Mouse (Mus musculus) layer of hippocampus, adult 2 months (tissue): ENCODE measurements around the gene Stxbp2. TPM values are rescaled to one million over a fixed set of nuclear protein-coding genes. Genes with fewer than 3 reads are reported as not detected.
"Not testable (repeated sequence)": the region's sequence is repeated elsewhere in the genome, so short reads cannot be mapped to it uniquely, and the experiment has no call there.

Source experiments
- DNase-seq, 2 experiments: peaks; one replicate each; pipeline ENCODE4 v3.0.0; 2022; ENCODE audit warnings: low spot score in 2 of 2
- H3K27ac ChIP-seq: fragments of 200-600 bp; 2 replicates; pipeline ENCODE4 v1.8.1; 2022
- H3K4me3 ChIP-seq: fragments of 200-600 bp; 2 replicates; pipeline ENCODE4 v1.8.1; 2022; ENCODE audit warnings: mild to moderate bottlenecking
- CTCF ChIP-seq: fragments of 200-600 bp; conservative IDR thresholded peaks from 2 replicates; pipeline ENCODE4 v1.8.1; 2022; ENCODE audit warnings: antibody characterized with exemption, mild to moderate bottlenecking, moderate library complexity
- long read RNA-seq, 2 experiments: library from polyadenylated mRNA; stranded (forward); transcript quantifications; one replicate each; pipeline ENCODE4 v2.0.0; 2021; ENCODE audit warnings: borderline mapping rate in 2 of 2
- total RNA-seq, 2 experiments: library from RNA; stranded (reverse); gene quantifications; 2 replicates each; pipeline ENCODE4 v1.2.3; 2021

Gene Stxbp2
- total RNA-seq = 10 to 100 TPM; 43.3 to 55.7 TPM
- long read RNA-seq, experiment 1, partial matches to known transcripts = 2 of 26 reads
- long read RNA-seq, experiment 1, other reads (novel, unspliced or antisense) = 22 of 26 reads
- long read RNA-seq, experiment 2, partial matches to known transcripts = 0 of 21 reads
- long read RNA-seq, experiment 2, other reads (novel, unspliced or antisense) = 19 of 21 reads

DNA sequence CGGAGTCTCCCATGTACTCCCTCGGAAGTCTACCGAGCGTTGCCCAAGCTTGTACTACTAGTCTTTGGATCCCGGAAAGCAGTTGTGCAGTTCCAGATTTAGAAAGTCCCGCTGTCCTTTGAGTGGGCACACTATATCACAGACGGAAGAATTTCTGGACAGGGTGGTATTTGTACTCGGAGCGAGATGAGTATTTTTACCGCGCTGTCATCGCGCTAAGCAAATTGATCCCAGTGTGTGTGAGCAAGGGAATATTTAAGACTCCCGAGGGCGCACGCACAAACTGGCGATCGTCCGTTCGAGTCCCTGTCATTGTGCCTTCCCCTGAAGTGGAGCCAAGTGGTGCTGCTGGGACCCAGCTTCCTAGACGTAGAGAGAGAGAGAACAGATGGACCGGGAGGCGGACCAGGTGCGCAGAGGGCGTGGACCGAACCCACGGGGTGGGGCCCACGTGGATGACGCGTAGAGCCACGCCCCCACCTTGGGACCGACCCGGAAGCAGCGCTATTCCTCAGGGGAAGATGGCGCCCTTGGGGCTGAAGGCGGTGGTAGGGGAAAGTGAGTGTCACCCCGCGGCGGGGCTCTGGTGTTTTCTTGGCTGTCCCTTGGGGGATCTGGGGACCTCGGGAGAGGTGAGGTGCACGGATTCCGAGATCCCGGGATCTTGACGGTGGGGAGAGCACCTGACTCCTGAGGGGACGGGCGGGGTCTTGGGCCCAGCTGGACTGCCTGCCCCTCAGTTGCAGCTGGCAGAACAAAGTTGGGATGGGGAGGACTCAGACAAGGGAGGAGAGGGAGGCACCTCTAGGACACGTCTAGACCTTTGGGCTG lies at the start of gene Stxbp2:
Gene Stxbp2 (plus strand): TSS at position 309 of the 831 bp plus-strand sequence.
- TF ChIP-seq CTCF = no peak
- DNase-seq = peak; percentile 74 to 77

DNA sequence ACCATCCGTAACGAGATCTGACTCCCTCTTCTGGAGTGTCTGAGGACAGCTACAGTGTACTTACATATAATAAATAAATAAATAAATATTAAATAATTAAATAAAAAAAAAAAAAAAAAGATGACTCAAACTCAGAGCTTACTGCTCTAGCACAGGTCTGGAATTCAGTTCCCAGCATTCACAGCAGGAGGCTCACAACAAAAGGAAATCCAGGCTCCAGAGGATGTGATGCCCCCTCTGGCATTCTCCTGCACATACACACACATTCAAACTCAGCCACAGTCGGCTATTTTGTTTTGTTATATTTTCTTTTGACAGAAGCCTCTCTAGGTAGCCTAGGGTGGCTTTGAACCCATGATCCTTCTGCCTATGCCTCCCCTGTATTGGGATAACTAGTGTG lies 48.8 kb upstream of the Stxbp2 start:
- not testable (repeated sequence) for DNase-seq, H3K4me3 ChIP-seq, H3K27ac ChIP-seq

More for the DNA sequence above, at the start of gene Stxbp2:
- Histone ChIP-seq H3K4me3 (peak within 1 kb of the TSS; percentile 52), H3K27ac (peak within 1 kb of the TSS; percentile 20; the same call in 1 of the 2 replicates)

DNA sequence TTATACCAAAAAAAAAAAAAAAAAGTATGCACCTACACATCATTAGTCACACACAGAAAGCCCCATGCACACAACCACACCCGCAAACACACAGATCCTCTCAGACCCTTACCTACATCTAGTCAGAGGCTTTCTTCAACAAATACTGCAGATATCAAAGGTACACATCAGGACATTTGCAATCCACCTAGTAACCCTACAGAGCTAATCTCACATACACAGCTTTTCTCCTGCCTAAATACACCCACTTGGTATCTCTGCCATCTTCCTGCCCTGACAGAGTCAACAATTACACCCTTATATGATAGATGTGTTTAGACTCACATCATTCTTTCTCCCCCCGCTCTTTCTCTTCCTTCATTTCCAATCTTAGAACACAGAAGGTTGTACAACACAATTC lies 44.3 kb upstream of the Stxbp2 start:
- TF ChIP-seq CTCF = no peak
- no peak overlapping the region for H3K4me3 ChIP-seq
- no peak for DNase-seq
- H3K27ac ChIP-seq = no peak overlapping the region

DNA sequence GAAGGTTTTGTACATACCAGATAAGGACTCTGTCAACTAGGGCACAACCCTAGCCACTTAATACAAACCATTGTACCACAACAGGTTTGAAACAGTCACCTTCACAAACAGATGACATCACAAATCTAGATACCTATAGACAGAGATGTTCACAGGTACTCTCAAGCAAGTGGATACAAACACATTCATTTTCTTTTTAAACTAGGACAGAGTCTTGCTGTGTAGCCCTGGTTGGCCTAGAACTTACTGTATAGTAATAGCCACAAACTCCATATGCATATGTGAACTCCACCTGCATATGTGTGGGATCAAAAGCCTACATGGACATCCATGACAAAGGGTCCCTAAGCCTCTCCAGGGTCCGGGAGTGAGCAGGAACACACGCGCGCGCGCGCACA lies 43.8 kb upstream of the Stxbp2 start, which contains the start of gene Camsap3:
Gene Camsap3 (plus strand): TSS at position 301 of the 398 bp plus-strand sequence.
- Histone ChIP-seq H3K27ac (peak within 1 kb of the TSS; percentile 83), H3K4me3 (peak within 1 kb of the TSS; percentile 77)
- TF ChIP-seq CTCF = no peak
- DNase-seq = no peak

DNA sequence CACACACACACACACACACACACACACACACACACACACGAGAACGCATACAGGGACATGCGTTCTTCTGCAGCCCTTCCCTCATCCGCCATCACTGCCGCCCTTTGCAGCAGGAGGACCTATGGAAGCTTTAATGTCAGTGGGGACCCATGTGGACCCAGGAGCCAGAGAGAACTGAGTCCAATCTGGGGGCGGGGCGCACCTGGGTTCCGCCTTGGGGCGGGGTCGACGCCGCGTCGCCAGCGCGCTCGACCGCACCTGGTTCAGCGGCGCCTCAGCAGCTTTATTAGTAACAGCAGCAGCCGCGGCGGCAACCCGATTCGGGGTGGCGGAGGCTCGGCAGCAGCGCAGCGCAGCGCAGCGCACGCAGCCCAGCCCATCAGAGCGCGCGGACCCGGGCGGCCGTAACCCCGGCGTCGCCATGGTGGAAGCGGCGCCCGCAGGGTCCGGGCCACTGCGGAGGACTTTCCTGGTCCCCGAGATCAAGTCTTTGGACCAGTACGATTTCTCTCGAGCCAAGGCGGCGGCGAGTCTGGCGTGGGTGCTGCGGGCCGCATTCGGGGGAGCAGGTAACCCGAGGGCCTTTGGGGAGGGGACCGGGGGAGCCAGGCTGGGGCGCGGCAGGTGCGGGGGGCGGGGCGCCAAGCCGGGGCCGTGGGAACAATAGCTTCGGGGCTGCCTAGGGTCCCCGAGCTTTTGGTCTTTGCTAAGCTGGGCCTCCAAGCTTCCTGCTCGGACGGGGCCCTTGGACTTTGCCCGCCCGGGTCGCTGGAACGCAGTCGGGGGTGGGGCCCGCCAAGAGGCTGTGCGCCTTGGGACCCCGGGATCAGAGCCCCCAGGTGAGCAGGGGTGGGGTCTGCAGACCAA lies 43.1 kb upstream of the Stxbp2 start:
- TF ChIP-seq CTCF = no peak
- DNase-seq = peak; percentile 52 to 72
- Histone ChIP-seq H3K4me3 (peak overlapping the region; percentile 77), H3K27ac (peak overlapping the region; percentile 83)

DNA sequence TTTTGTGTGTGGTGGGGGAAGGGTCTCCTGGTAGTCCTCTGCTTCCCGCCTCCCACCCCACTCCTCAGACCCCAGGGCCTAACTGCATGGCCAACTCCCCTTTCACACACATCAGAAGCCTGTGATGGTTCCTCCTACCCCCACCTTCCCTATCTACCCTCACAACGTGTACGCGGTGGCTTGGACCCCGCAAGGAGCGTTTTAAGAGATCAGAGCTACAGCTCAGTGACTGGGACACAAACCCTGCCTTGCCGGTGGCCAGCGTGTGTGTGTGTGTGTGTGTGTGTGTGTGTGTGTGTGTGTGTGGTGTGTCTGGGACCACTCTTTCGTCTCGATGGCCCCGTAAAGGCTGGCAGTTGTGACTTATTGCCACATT lies 42.5 kb upstream of the Stxbp2 start:
- no peak for DNase-seq
- H3K4me3 ChIP-seq = peak overlapping the region; percentile 77
- peak overlapping the region; percentile 83 for H3K27ac ChIP-seq
- no peak for TF ChIP-seq CTCF

DNA sequence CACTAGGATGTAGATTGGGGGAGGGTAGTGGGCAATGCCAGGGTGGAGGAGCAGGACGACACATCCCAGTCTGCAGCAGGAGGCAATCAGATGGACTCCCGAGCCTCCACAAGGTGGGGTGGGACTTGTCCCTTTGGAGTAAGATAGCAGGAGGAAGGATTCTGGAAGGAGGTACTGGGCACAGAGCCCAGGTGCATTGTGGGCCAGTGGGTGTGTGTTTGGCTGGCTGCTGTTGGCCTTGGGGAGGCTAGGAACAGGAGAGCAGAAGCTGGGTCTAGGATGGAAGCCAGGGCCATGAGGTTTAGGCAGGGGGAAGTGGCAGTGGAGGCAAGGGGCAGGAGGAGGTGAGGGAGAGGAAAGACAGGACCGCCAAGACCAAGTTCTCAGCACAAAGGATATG lies 37.3 kb upstream of the Stxbp2 start:
- no peak for TF ChIP-seq CTCF
- no peak overlapping the region for H3K4me3 ChIP-seq
- no peak for DNase-seq
- no peak overlapping the region for H3K27ac ChIP-seq

DNA sequence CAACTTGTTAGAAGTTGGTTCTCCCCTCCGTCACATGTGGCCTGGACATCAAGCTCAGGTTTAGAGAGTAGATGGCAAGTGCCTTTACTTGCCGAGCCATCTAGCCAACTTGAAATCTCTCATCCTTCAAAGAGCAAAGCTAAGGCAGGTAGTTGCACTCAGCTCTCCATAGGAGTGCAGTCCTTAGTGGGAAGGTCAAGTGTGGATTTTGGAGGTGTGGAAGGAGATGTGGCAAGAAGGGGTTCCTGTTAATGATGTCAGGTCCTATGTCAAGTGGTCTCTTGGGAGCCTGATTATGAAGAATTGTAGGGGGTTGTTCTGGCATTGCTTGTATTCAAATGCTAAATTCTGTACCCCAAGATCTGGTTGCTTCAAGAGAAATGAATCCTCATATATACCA lies 36.3 kb upstream of the Stxbp2 start:
- no peak for TF ChIP-seq CTCF
- Histone ChIP-seq H3K27ac (no peak overlapping the region), H3K4me3 (no peak overlapping the region)
- DNase-seq = no peak

DNA sequence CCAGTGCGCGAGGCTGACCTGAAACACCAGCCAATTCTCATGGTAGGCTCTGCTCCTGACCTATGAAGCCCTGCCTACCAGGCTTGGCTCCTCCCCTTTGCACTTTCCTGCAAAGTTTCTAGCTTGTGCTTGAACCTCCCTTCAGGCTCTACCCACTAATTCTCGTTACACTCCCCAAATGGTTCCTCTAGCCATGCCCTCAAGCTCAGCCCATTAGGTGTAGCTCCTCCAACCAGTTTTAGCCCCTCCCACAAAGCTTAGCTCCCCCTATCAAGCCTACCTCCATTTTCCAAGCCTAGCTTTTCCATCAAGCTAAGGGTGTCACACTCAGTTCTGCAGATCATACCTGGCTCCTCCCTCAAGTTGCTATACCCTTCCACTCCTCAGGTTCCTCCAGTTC lies 32.7 kb upstream of the Stxbp2 start:
- no peak for TF ChIP-seq CTCF
- DNase-seq = no peak
- no peak overlapping the region for H3K4me3 ChIP-seq
- no peak overlapping the region for H3K27ac ChIP-seq

DNA sequence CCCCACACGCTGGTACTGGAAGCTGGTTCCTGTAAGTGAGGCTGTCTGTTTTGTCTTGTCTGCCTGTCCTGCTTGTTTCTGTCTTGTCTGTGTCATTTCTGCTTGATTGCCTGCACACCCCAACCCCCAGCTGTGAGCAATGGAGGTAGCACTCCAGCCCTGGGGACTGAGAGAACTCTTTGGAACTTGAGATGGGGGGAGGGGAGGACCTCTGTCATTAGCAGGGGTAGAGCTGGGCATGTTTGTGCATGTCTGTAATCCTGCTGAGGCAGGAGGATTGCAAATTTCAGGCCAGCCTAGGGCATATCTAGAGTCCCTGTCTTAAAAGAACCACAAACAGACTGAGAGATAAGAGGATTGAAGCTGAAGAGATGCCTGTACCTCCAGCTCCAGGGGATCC lies 31.5 kb upstream of the Stxbp2 start:
- H3K27ac ChIP-seq = no peak overlapping the region
- TF ChIP-seq CTCF = no peak
- H3K4me3 ChIP-seq = no peak overlapping the region
- no peak for DNase-seq

DNA sequence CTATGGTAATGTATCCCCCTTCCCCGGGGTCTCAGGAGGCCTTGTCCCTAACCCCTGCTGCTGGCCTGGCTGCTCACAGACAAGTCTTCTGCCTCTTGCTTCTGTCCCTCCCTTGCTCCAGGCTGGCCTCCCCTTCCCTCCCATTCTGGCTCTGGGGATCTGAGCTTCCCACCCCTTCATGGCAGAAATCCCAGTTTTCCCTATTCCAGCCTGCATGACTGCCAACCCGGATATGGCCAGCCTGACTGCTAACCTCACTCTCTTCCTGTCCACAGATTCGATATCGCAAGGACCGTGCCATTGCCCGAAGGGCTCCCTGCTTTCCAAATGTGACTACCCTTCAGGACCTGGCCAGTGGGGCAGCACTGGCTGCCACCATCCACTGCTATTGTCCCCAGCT lies 30.4 kb upstream of the Stxbp2 start:
- DNase-seq = no peak
- no peak overlapping the region for H3K4me3 ChIP-seq
- no peak overlapping the region for H3K27ac ChIP-seq
- no peak for TF ChIP-seq CTCF

DNA sequence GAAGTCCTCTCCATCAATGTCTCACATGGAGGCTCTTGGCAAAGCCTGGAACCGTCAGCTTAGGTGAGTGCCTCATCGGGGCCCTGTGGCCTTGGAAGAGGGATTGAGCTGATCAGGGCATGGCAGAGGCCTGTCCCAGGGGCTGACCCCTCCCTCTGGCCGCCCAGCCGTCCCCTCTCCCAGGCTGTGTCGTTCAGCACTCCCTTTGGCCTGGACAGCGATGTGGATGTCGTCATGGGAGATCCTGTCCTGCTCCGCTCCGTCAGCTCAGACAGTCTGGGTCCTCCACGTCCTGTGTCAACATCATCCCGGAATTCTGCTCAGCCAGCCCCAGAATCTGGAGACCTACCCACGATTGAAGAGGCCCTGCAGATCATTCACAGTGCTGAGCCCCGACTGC lies 27.3 kb upstream of the Stxbp2 start:
- TF ChIP-seq CTCF = no peak
- Histone ChIP-seq H3K27ac (no peak overlapping the region), H3K4me3 (no peak overlapping the region)
- DNase-seq = no peak

DNA sequence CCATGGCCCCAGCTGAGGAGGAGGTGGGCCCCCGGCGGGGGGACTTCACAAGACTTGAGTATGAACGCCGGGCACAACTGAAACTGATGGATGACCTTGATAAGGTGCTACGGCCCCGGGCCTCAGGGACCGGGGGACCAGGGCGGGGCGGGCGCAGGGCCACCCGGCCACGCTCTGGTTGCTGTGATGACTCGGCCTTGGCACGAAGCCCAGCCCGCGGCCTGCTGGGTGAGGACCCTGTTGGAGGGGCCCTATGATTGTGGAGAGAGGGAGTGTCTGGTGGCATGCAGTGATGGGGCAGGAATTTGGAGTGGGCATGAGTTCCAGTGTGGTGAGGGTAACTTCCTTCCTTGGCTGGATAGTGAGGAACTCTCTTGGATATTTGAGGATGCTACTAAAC lies 24.2 kb upstream of the Stxbp2 start:
- TF ChIP-seq CTCF = no peak
- Histone ChIP-seq H3K4me3 (no peak overlapping the region), H3K27ac (no peak overlapping the region)
- no peak for DNase-seq
